Comparison of ENCODE assay signal across 8 mouse cellular contexts in the genomic region with DNA sequence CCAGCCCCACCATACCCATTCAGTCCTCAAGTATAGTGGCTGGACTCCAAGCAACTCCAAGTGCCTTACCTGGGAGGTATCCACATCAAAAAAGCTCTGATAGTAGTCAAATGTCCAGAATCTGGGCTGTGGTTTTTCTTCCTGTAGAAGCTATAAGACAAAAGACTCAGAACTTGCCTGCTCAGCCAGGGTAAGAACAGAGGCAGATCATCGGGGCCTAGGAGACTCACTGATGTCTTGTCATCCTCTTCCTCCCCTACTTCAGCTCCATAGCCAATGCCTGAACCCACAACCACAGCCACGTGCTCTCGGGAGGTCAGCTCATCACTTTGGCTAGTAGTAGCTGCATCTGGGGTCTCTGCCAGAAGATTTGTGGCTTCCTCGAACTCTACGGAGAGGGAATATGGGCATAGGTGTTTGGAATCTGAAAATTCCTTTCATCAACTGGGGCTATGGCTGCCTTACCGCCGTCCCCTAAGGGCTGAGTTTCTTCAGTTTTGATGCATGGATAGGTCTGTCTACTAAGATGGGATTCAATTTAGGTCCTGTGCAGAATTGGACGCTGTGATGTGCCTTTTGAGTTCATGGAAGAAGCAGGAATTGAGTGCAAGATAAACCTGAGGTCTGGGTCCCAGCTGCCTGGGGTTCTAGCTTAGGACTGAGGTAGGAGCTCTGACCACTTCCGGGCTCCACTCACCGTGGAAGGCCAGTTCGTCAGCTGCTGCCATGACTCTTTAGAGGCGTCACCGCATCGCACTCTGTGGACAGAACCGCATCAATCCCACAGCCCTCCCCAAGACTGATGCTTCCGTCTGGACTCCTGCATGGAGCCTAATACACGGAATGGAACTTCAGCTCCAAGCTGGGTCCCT. TPM values are rescaled to one million over a fixed set of nuclear protein-coding genes. Genes with fewer than 3 reads are reported as not detected.
DNase-seq lines count a peak whose midpoint lies in the region; ATAC-seq and TF ChIP-seq lines count a peak whose summit lies in the region.

No protein-coding gene starts in this region.

- DNase-seq in liver, adult 2 months (ENCODE audit: extremely low read depth, low read depth, low spot score) = no peak
- no peak for DNase-seq in liver
- DNase-seq in midbrain, embryonic 11.5 days (ENCODE audit: low spot score, missing footprints) = no peak
- DNase-seq in left cerebral cortex, adult 9 months (ENCODE audit: low spot score in 2 of 2) = no peak
- no peak for DNase-seq in urinary bladder, adult 2 months (ENCODE audit: low spot score)
- no peak for DNase-seq in urinary bladder, postnatal 4 days (ENCODE audit: low spot score in 2 of 2)

- TF ChIP-seq CTCF in liver, adult 2 months (IDR thresholded peaks at IDR 0.05; ENCODE audit: low read depth, low read length) = no peak
- TF ChIP-seq CTCF in cortical plate, adult 2 months (IDR thresholded peaks at IDR 0.05; ENCODE audit: extremely low read depth, insufficient read depth, low read length) = no peak

- 14% methylated on average over 17 of the region's 17 CpGs for WGBS in liver, adult 2 months
- WGBS in hindbrain, embryonic 13.5 days = 22% methylated on average over 17 of the region's 17 CpGs
- WGBS in midbrain, embryonic 11.5 days = 21% methylated on average over 17 of the region's 17 CpGs

- no peak for TF ChIP-seq POLR2A in liver, adult 2 months (IDR thresholded peaks at IDR 0.05; ENCODE audit: extremely low read depth, insufficient read depth, low read length)
- no peak for TF ChIP-seq POLR2A in cortical plate, adult 2 months (IDR thresholded peaks at IDR 0.05; ENCODE audit: extremely low read depth, insufficient read depth, low read length)

- peak overlapping the region; percentile 29; the same call in 1 of the 2 replicates for H3K27ac ChIP-seq in liver, adult 2 months (replicated peaks; ENCODE audit: insufficient read depth, low read depth, low read length)
- 0 out of 2 replicates have a peak overlapping the region, but pooled peaks have one; percentile 11 for H3K27ac ChIP-seq in cortical plate, adult 2 months (ENCODE audit: insufficient read depth, low read length)
- H3K27ac ChIP-seq in hindbrain, embryonic 13.5 days = peak overlapping the region; percentile 92
- 0 out of 2 replicates have a peak overlapping the region, but pooled peaks have one; percentile 36 for H3K27ac ChIP-seq in midbrain, embryonic 11.5 days (ENCODE audit: low read depth, low read length)

- H3K27me3 ChIP-seq in liver, adult 2 months (ENCODE audit: control insufficient read depth, insufficient read depth, low read length) = no peaks in the 10 kb centered on the region
- no peaks in the 10 kb centered on the region for H3K27me3 ChIP-seq in hindbrain, embryonic 13.5 days
- no peaks in the 10 kb centered on the region for H3K27me3 ChIP-seq in midbrain, embryonic 11.5 days (ENCODE audit: control insufficient read depth, insufficient read depth, low read length)

- H3K4me3 ChIP-seq in liver, adult 2 months (ENCODE audit: insufficient read depth, low read depth, low read length) = peak overlapping the region; percentile 96
- peak overlapping the region; percentile 54 for H3K4me3 ChIP-seq in cortical plate, adult 2 months (ENCODE audit: insufficient read depth, low read length)
- H3K4me3 ChIP-seq in hindbrain, embryonic 13.5 days = peak overlapping the region; percentile 98
- peak overlapping the region; percentile 80 for H3K4me3 ChIP-seq in midbrain, embryonic 11.5 days (ENCODE audit: low read depth, low read length)

- ATAC-seq in hindbrain, embryonic 13.5 days (ENCODE audit: low FRiP score) = peak; percentile 85
- ATAC-seq in midbrain, embryonic 11.5 days (ENCODE audit: low FRiP score) = no peak; the same call in 1 of the 2 replicates

- H3K4me2 ChIP-seq in hindbrain, embryonic 13.5 days = peak overlapping the region; percentile 98
- H3K4me2 ChIP-seq in midbrain, embryonic 11.5 days = peak overlapping the region; percentile 97

- peaks cover 15% of the 10 kb centered on the region for H3K4me1 ChIP-seq in liver, adult 2 months (ENCODE audit: control insufficient read depth, insufficient read depth, low read length)
- 0 out of 2 replicates have a peak, but pooled peaks cover 6% of the 10 kb centered on the region for H3K4me1 ChIP-seq in cortical plate, adult 2 months (ENCODE audit: control insufficient read depth, insufficient read depth, low read length)
- H3K4me1 ChIP-seq in hindbrain, embryonic 13.5 days (replicated peaks) = peaks cover 39% of the 10 kb centered on the region
- peaks cover 12% of the 10 kb centered on the region for H3K4me1 ChIP-seq in midbrain, embryonic 11.5 days (ENCODE audit: control insufficient read depth, insufficient read depth, low read length)

- peak overlapping the region; percentile 82 for H3K9ac ChIP-seq in liver, adult 2 months (ENCODE audit: low read depth, low read length)
- H3K9ac ChIP-seq in hindbrain, embryonic 13.5 days = peak overlapping the region; percentile 95
- peak overlapping the region; percentile 72 for H3K9ac ChIP-seq in midbrain, embryonic 11.5 days (ENCODE audit: low read length)

- peaks cover 10% of the 10 kb centered on the region; the same call in 1 of the 2 replicates for H3K36me3 ChIP-seq in liver, adult 2 months (ENCODE audit: control insufficient read depth, insufficient read depth, low read length)
- H3K36me3 ChIP-seq in hindbrain, embryonic 13.5 days = peaks cover 53% of the 10 kb centered on the region
- H3K36me3 ChIP-seq in midbrain, embryonic 11.5 days (ENCODE audit: control insufficient read depth, insufficient read depth, low read length) = peaks cover 15% of the 10 kb centered on the region

- no peaks in the 10 kb centered on the region for H3K9me3 ChIP-seq in hindbrain, embryonic 13.5 days
- H3K9me3 ChIP-seq in midbrain, embryonic 11.5 days (ENCODE audit: control insufficient read depth, low read length) = no peaks in the 10 kb centered on the region

- H3K79me2 ChIP-seq in liver, adult 2 months (ENCODE audit: control insufficient read depth, insufficient read depth, low read length) = peaks cover 8% of the 10 kb centered on the region; the same call in 1 of the 2 replicates

RNA-seq across cellular contexts. Expression of gene Timm29, which starts 0.5 kb away (rescaled TPM):
- 13.0 and 18.7 TPM in 2 replicates for total RNA-seq in liver, adult 2 months (2014; rRNA removed)
- 26.7 TPM in 2 replicates for polyA plus RNA-seq in liver, adult 2 months (2012; rRNA removed)
- 50.4 and 53.2 TPM in 2 replicates for polyA plus RNA-seq in cortical plate, adult 2 months (2012; rRNA removed)
- 53.5 and 55.0 TPM in 2 replicates for polyA plus RNA-seq in hindbrain, embryonic 13.5 days (2015; fragmentation: Nextera tagmentation; extraction: Ambion mirVana)
- 57.9 and 59.9 TPM in 2 replicates for polyA plus RNA-seq in midbrain, embryonic 11.5 days (2014; fragmentation: Nextera tagmentation; extraction: Ambion mirVana)
- polyA plus RNA-seq in urinary bladder, adult 2 months (2012; rRNA removed) = 30.5 and 32.5 TPM in 2 replicates

RNA-seq across cellular contexts. Expression of gene Yipf2, which starts 0.6 kb away (rescaled TPM):
- 24.6 and 25.9 TPM in 2 replicates for total RNA-seq in liver, adult 2 months (2014; rRNA removed)
- 33.5 and 43.9 TPM in 2 replicates for polyA plus RNA-seq in liver, adult 2 months (2012; rRNA removed)
- polyA plus RNA-seq in cortical plate, adult 2 months (2012; rRNA removed) = 27.6 and 29.1 TPM in 2 replicates
- polyA plus RNA-seq in hindbrain, embryonic 13.5 days (2015; fragmentation: Nextera tagmentation; extraction: Ambion mirVana) = 25.7 and 27.7 TPM in 2 replicates
- 14.8 and 15.1 TPM in 2 replicates for polyA plus RNA-seq in midbrain, embryonic 11.5 days (2014; fragmentation: Nextera tagmentation; extraction: Ambion mirVana)
- 29.9 and 33.8 TPM in 2 replicates for polyA plus RNA-seq in urinary bladder, adult 2 months (2012; rRNA removed)

RNA-seq across cellular contexts. Expression of gene Smarca4, which starts 23.9 kb away (rescaled TPM):
- 13.1 and 15.8 TPM in 2 replicates for total RNA-seq in liver, adult 2 months (2014; rRNA removed)
- 15.2 and 15.9 TPM in 2 replicates for polyA plus RNA-seq in liver, adult 2 months (2012; rRNA removed)
- 77.3 and 80.3 TPM in 2 replicates for polyA plus RNA-seq in cortical plate, adult 2 months (2012; rRNA removed)
- 156 and 158 TPM in 2 replicates for polyA plus RNA-seq in hindbrain, embryonic 13.5 days (2015; fragmentation: Nextera tagmentation; extraction: Ambion mirVana)
- 126 and 136 TPM in 2 replicates for polyA plus RNA-seq in midbrain, embryonic 11.5 days (2014; fragmentation: Nextera tagmentation; extraction: Ambion mirVana)
- polyA plus RNA-seq in urinary bladder, adult 2 months (2012; rRNA removed) = 56.6 and 63.0 TPM in 2 replicates

RNA-seq across cellular contexts. Expression of gene Carm1, which starts 45.4 kb away (rescaled TPM):
- 5.0 and 8.1 TPM in 2 replicates for total RNA-seq in liver, adult 2 months (2014; rRNA removed)
- polyA plus RNA-seq in liver, adult 2 months (2012; rRNA removed) = 23.4 and 28.5 TPM in 2 replicates
- 58.9 and 61.6 TPM in 2 replicates for polyA plus RNA-seq in cortical plate, adult 2 months (2012; rRNA removed)
- 29.4 and 29.9 TPM in 2 replicates for polyA plus RNA-seq in hindbrain, embryonic 13.5 days (2015; fragmentation: Nextera tagmentation; extraction: Ambion mirVana)
- 53.4 and 63.1 TPM in 2 replicates for polyA plus RNA-seq in midbrain, embryonic 11.5 days (2014; fragmentation: Nextera tagmentation; extraction: Ambion mirVana)
- 36.1 and 50.3 TPM in 2 replicates for polyA plus RNA-seq in urinary bladder, adult 2 months (2012; rRNA removed)

Comparison
In these comparisons a context has a peak if more than half of its experiments do, and no peak if none do; other contexts are left out.
1. H3K27ac ChIP-seq: peak in every context shown above with its lines; median percentile 92 in hindbrain, embryonic 13.5 days; 36 in midbrain, embryonic 11.5 days; 29 in liver, adult 2 months; 11 in cortical plate, adult 2 months.